Mouse (Mus musculus) CH12.LX (cell line): ENCODE results near the gene Pde1b. TPM values are rescaled to one million over a fixed set of nuclear protein-coding genes. Genes with fewer than 3 reads are reported as not detected.

ENCODE experiments used
- DNase-seq: peaks from one replicate; pipeline ENCODE4 v3.0.0-alpha.2; 2013; ENCODE audit errors: extremely low read depth
- H3K27ac ChIP-seq: 2 replicates; pipeline ENCODE4 v1.5.1; 2012; ENCODE audit warnings: low read depth, mild to moderate bottlenecking, control low read depth, moderate library complexity; ENCODE audit not compliant: insufficient read depth
- H3K27me3 ChIP-seq: replicated peaks from 2 replicates; pipeline ENCODE3; 2012; ENCODE audit warnings: inconsistent platforms
- H3K36me3 ChIP-seq, 2 experiments: replicated peaks in 1 of 2; 2 replicates each; pipeline versions ENCODE3 to v1.6.1; 2012; ENCODE audit warnings: inconsistent platforms in 1 of 2, low read length in 1 of 2, mild to moderate bottlenecking in 1 of 2, mixed read lengths in 1 of 2, moderate library complexity in 1 of 2; ENCODE audit not compliant: control insufficient read depth in 1 of 2, insufficient read depth in 1 of 2
- H3K4me1 ChIP-seq, 2 experiments: 2 replicates each; pipeline ENCODE4 v1.6.1; 2012; ENCODE audit warnings: inconsistent platforms in 1 of 2, moderate library complexity in 1 of 2; ENCODE audit not compliant: insufficient read depth in 2 of 2, control insufficient read depth in 1 of 2
- H3K4me2 ChIP-seq: 2 replicates; pipeline ENCODE4 v1.6.1; 2012; ENCODE audit warnings: low read depth, mild to moderate bottlenecking, control low read depth; ENCODE audit not compliant: poor library complexity, insufficient read depth, severe bottlenecking
- H3K4me3 ChIP-seq, 3 experiments: fragments of 150-350 bp in 1 of 3; sonication (generic) in 1 of 3; replicated peaks in 1 of 3; 2 replicates each; pipeline versions ENCODE3 to v1.5.1; 2011 to 2012; ENCODE audit warnings: low read depth in 2 of 3, low read length in 2 of 3, mild to moderate bottlenecking in 2 of 3, moderate library complexity in 2 of 3, control low read depth in 1 of 3, improper control_type of control experiment in 1 of 3, inconsistent platforms in 1 of 3, mixed read lengths in 1 of 3; ENCODE audit not compliant: poor library complexity in 1 of 3
- H3K79me2 ChIP-seq: replicated peaks from 2 replicates; pipeline ENCODE4 v1.6.1; 2012; ENCODE audit warnings: mild to moderate bottlenecking, moderate library complexity; ENCODE audit not compliant: control insufficient read depth, poor library complexity, insufficient read depth, severe bottlenecking; ENCODE audit errors: extremely low read depth
- H3K9ac ChIP-seq: 2 replicates; pipeline ENCODE4 v1.6.1; 2012; ENCODE audit warnings: low read depth, mild to moderate bottlenecking, control low read depth, moderate library complexity; ENCODE audit not compliant: insufficient read depth
- H3K9me3 ChIP-seq: replicated peaks from 2 replicates; pipeline ENCODE3; 2012; ENCODE audit warnings: low read length, inconsistent platforms, mixed read lengths
- BHLHE40 ChIP-seq: IDR thresholded peaks from 2 replicates; pipeline ENCODE4 v1.6.1; 2011; ENCODE audit warnings: mild to moderate bottlenecking, low read depth, low read length, improper control_type of control experiment
- CHD1 ChIP-seq: IDR thresholded peaks from 2 replicates; pipeline ENCODE4 v1.6.1; 2012; ENCODE audit warnings: low read depth, low read length, improper control_type of control experiment, inconsistent platforms
- CTCF ChIP-seq, 2 experiments: IDR thresholded peaks in 1 of 2; conservative IDR thresholded peaks in 1 of 2; 2 replicates each; pipeline ENCODE4 v1.5.1; 2011 to 2012; ENCODE audit warnings: low read depth in 2 of 2, low read length in 2 of 2, improper control_type of control experiment in 1 of 2, inconsistent platforms in 1 of 2, mild to moderate bottlenecking in 1 of 2, moderate library complexity in 1 of 2
- EP300 ChIP-seq: IDR thresholded peaks from 2 replicates; pipeline ENCODE4 v1.6.1; 2011; ENCODE audit warnings: low read length, improper control_type of control experiment
- ETS1 ChIP-seq: conservative IDR thresholded peaks from 2 replicates; pipeline ENCODE4 v1.6.1; 2012; ENCODE audit warnings: low read depth, mild to moderate bottlenecking, inconsistent platforms, low read length, improper control_type of control experiment, moderate library complexity
- GABPA ChIP-seq: IDR thresholded peaks from 2 replicates; pipeline ENCODE4 v1.6.1; 2012; ENCODE audit warnings: low read depth, low read length, improper control_type of control experiment, inconsistent platforms; ENCODE audit not compliant: insufficient replicate concordance
- HCFC1 ChIP-seq: IDR thresholded peaks from 2 replicates; pipeline ENCODE4 v1.6.1; 2012; ENCODE audit warnings: low read depth, mild to moderate bottlenecking, inconsistent platforms, low read length, improper control_type of control experiment
- JUND ChIP-seq: conservative IDR thresholded peaks from 2 replicates; pipeline ENCODE4 v1.6.1; 2011; ENCODE audit warnings: low read depth, low read length, improper control_type of control experiment
- MAFK ChIP-seq: IDR thresholded peaks from 2 replicates; pipeline ENCODE4 v1.6.1; 2011; ENCODE audit warnings: low read length, improper control_type of control experiment; ENCODE audit not compliant: insufficient replicate concordance
- MXI1 ChIP-seq: IDR thresholded peaks from 2 replicates; pipeline ENCODE4 v1.6.1; 2011; ENCODE audit warnings: mild to moderate bottlenecking, low read depth, low read length, improper control_type of control experiment
- NRF1 ChIP-seq: IDR thresholded peaks from 2 replicates; pipeline ENCODE4 v1.6.1; 2014; ENCODE audit warnings: low read depth, mild to moderate bottlenecking, inconsistent platforms, low read length, improper control_type of control experiment, moderate library complexity
- PAX5 ChIP-seq: IDR thresholded peaks from 2 replicates; pipeline ENCODE4 v1.6.1; 2012; ENCODE audit warnings: low read length, inconsistent platforms, mixed read lengths
- POLR2A ChIP-seq: IDR thresholded peaks from 2 replicates; pipeline ENCODE4 v1.6.1; 2011; ENCODE audit warnings: low read depth, mild to moderate bottlenecking, improper control_type of control experiment, low read length
- POLR2AphosphoS2 ChIP-seq: IDR thresholded peaks from 2 replicates; pipeline ENCODE4 v1.6.1; 2011; ENCODE audit warnings: low read depth, low read length, improper control_type of control experiment
- RAD21 ChIP-seq: IDR thresholded peaks from 2 replicates; pipeline ENCODE4 v1.6.1; 2011; ENCODE audit warnings: low read depth, mild to moderate bottlenecking, low read length, improper control_type of control experiment, moderate library complexity
- SMC3 ChIP-seq: IDR thresholded peaks from 2 replicates; pipeline ENCODE4 v1.6.1; 2011; ENCODE audit warnings: low read depth, low read length, improper control_type of control experiment
- TBP ChIP-seq: conservative IDR thresholded peaks from 2 replicates; pipeline ENCODE4 v1.6.1; 2011; ENCODE audit warnings: low read depth, low read length, improper control_type of control experiment
- UBTF ChIP-seq: IDR thresholded peaks from 2 replicates; pipeline ENCODE4 v1.6.1; 2012; ENCODE audit warnings: low read depth, mild to moderate bottlenecking, inconsistent platforms, low read length, improper control_type of control experiment, moderate library complexity
- USF1 ChIP-seq: IDR thresholded peaks from 2 replicates; pipeline ENCODE4 v1.6.1; 2014; ENCODE audit warnings: low read depth, mild to moderate bottlenecking, inconsistent platforms, low read length, improper control_type of control experiment
- USF2 ChIP-seq: conservative IDR thresholded peaks from 2 replicates; pipeline ENCODE4 v1.6.1; 2011; ENCODE audit warnings: low read depth, low read length, improper control_type of control experiment
- ZC3H11A ChIP-seq: IDR thresholded peaks from 2 replicates; pipeline ENCODE4 v1.6.1; 2012; ENCODE audit warnings: low read depth, mild to moderate bottlenecking, inconsistent platforms, low read length, improper control_type of control experiment
- ZKSCAN1 ChIP-seq: IDR thresholded peaks from 2 replicates; pipeline ENCODE4 v1.6.1; 2012; ENCODE audit warnings: low read depth, inconsistent platforms, low read length, improper control_type of control experiment, borderline replicate concordance
- dilution Hi-C: fragments of 300-500 bp; cut with MboI; formaldehyde crosslinking; loops from 2 replicates; pipeline ENCODE4 v1.14.3; 2020; ENCODE audit warnings: low sequenced_read_pairs; ENCODE audit not compliant: extremely low pct_unique_long_range_greater_than_20kb, extremely low pct_ligation_motif_present
- in situ Hi-C: fragments of 300-500 bp; cut with MboI; formaldehyde crosslinking; loops from 3 replicates; pipeline ENCODE4 v1.14.3; 2019; ENCODE audit warnings: low sequenced_read_pairs, low pct_ligation_motif_present, low pct_unique_long_range_greater_than_20kb, mixed read lengths
- polyA plus RNA-seq: library from polyadenylated mRNA; unstranded; fragments of >175 nt; gene quantifications from 2 replicates; pipeline ENCODE4 v1.2.1, GENCODE M21; 2012; ENCODE audit warnings: low read depth; ENCODE audit not compliant: insufficient read length
- total RNA-seq, 2 experiments: library from RNA; depleted of rRNA; stranded (reverse); fragments of 300-350 nt in 1 of 2; fragments of >200 nt in 1 of 2; gene quantifications; 2 replicates each; pipeline ENCODE4 v1.2.3; 2012 to 2014

Pde1b gene
- total and polyA plus RNA-seq, 3 experiments = 14.2 to 36.7 (median 15.0) TPM

DNA sequence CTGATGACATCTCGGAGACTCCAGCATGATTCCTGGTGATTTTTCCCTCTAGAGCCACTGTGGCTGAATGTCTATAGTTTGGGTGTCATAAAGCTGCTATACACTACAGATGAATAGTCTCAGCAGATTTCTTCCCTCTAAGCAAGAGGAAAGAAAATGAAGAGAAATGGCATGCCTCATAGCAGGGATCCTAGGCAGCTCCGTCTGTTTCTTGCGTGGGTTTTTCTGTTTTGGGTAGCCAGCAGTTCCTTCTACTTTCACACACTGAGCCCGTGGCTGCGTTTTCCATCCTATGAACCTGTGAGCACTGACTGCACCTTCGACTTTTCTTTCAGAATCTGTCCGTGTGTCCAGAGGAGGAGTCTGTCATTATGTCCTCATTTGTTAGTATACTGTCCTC, 29.7 kb upstream of the Pde1b start:
- no peaks in the 10 kb centered on the region for H3K27me3 ChIP-seq
- no peak overlapping the region for H3K27ac ChIP-seq
- H3K9me3 ChIP-seq = no peaks in the 10 kb centered on the region
- no peaks in the 10 kb centered on the region for H3K79me2 ChIP-seq
- H3K4me2 ChIP-seq = no peak overlapping the region
- in situ Hi-C loops = no loop called here
- H3K9ac ChIP-seq = no peak overlapping the region
- no peaks in the 10 kb centered on the region; a peak in 1 of 4 replicates for H3K4me1 ChIP-seq
- dilution Hi-C loops = no loop called here
- no peak overlapping the region for H3K4me3 ChIP-seq
- DNase-seq = no peak
- H3K36me3 ChIP-seq = peaks cover 67 to 93% of the 10 kb centered on the region in 2 experiments
- no peak for TF ChIP-seq CTCF (conservative IDR thresholded peaks at IDR 0.05 in 1 of 2, IDR thresholded peaks at IDR 0.05 in 1 of 2; ENCODE audit: low read depth in 2 of 2, low read length in 2 of 2)
- TF ChIP-seq ETS1 = no peak
- no peak for TF ChIP-seq USF2
- TF ChIP-seq SMC3 = no peak
- TF ChIP-seq UBTF = no peak
- TF ChIP-seq RAD21 = no peak
- TF ChIP-seq GABPA = no peak
- no peak for TF ChIP-seq USF1
- no peak for TF ChIP-seq ZKSCAN1
- no peak for TF ChIP-seq TBP
- TF ChIP-seq BHLHE40 = no peak
- no peak for TF ChIP-seq MXI1
- no peak for TF ChIP-seq CHD1
- TF ChIP-seq NRF1 = no peak
- TF ChIP-seq JUND = no peak
- TF ChIP-seq POLR2AphosphoS2 = no peak
- no peak for TF ChIP-seq ZC3H11A
- TF ChIP-seq PAX5 = no peak
- TF ChIP-seq POLR2A = no peak
- no peak for TF ChIP-seq HCFC1

DNA sequence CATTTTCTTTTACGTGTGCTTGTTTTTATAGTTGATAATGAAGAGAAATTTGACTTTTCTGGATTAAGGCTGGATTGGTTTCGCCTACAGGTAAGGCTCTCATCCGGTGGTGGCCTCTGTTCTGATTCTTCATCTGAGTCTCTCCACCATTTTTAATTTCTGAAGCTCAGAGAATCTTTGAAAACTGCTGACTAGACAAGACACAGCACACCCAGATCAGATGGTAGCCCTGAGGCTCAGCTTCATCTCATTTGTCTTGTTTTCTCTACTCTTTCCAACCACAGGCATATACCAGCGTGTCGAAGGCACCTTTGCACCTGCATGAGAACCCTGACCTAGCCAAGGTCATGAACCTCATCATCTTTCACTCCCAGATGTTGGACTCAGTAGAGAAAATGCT, 29.1 kb upstream of the Pde1b start:
- H3K79me2 ChIP-seq = no peaks in the 10 kb centered on the region
- DNase-seq = no peak
- H3K4me3 ChIP-seq = no peak overlapping the region
- no peaks in the 10 kb centered on the region for H3K27me3 ChIP-seq
- H3K4me2 ChIP-seq = no peak overlapping the region
- peak; percentile 96 for TF ChIP-seq MAFK
- TF ChIP-seq NRF1 = no peak
- peak; percentile 38 for TF ChIP-seq EP300
- no peaks in the 10 kb centered on the region; a peak in 1 of 4 replicates for H3K4me1 ChIP-seq
- H3K36me3 ChIP-seq = peaks cover 70 to 93% of the 10 kb centered on the region in 2 experiments
- dilution Hi-C loops (no loop called here), in situ Hi-C loops (no loop called here)
- H3K27ac ChIP-seq = no peak overlapping the region
- no peak overlapping the region for H3K9ac ChIP-seq
- H3K9me3 ChIP-seq = no peaks in the 10 kb centered on the region
